Mouse (Mus musculus) CH12.LX (cell line): ENCODE data around the gene Gmpr2. TPM values are rescaled to one million over a fixed set of nuclear protein-coding genes. Genes with fewer than 3 reads are reported as not detected.

Source experiments
- DNase-seq: peaks from one replicate; pipeline ENCODE4 v3.0.0-alpha.2; 2013; ENCODE audit errors: extremely low read depth
- H3K27ac ChIP-seq: 2 replicates; pipeline ENCODE4 v1.5.1; 2012; ENCODE audit warnings: low read depth, mild to moderate bottlenecking, control low read depth, moderate library complexity; ENCODE audit not compliant: insufficient read depth
- H3K27me3 ChIP-seq: replicated peaks from 2 replicates; pipeline ENCODE3; 2012; ENCODE audit warnings: inconsistent platforms
- H3K36me3 ChIP-seq, 2 experiments: replicated peaks in 1 of 2; 2 replicates each; pipeline versions ENCODE3 to v1.6.1; 2012; ENCODE audit warnings: inconsistent platforms in 1 of 2, low read length in 1 of 2, mild to moderate bottlenecking in 1 of 2, mixed read lengths in 1 of 2, moderate library complexity in 1 of 2; ENCODE audit not compliant: control insufficient read depth in 1 of 2, insufficient read depth in 1 of 2
- H3K4me1 ChIP-seq, 2 experiments: 2 replicates each; pipeline ENCODE4 v1.6.1; 2012; ENCODE audit warnings: inconsistent platforms in 1 of 2, moderate library complexity in 1 of 2; ENCODE audit not compliant: insufficient read depth in 2 of 2, control insufficient read depth in 1 of 2
- H3K4me2 ChIP-seq: 2 replicates; pipeline ENCODE4 v1.6.1; 2012; ENCODE audit warnings: low read depth, mild to moderate bottlenecking, control low read depth; ENCODE audit not compliant: poor library complexity, insufficient read depth, severe bottlenecking
- H3K4me3 ChIP-seq, 3 experiments: fragments of 150-350 bp in 1 of 3; sonication (generic) in 1 of 3; replicated peaks in 1 of 3; 2 replicates each; pipeline versions ENCODE3 to v1.5.1; 2011 to 2012; ENCODE audit warnings: low read depth in 2 of 3, low read length in 2 of 3, mild to moderate bottlenecking in 2 of 3, moderate library complexity in 2 of 3, control low read depth in 1 of 3, improper control_type of control experiment in 1 of 3, inconsistent platforms in 1 of 3, mixed read lengths in 1 of 3; ENCODE audit not compliant: poor library complexity in 1 of 3
- H3K79me2 ChIP-seq: replicated peaks from 2 replicates; pipeline ENCODE4 v1.6.1; 2012; ENCODE audit warnings: mild to moderate bottlenecking, moderate library complexity; ENCODE audit not compliant: control insufficient read depth, poor library complexity, insufficient read depth, severe bottlenecking; ENCODE audit errors: extremely low read depth
- H3K9ac ChIP-seq: 2 replicates; pipeline ENCODE4 v1.6.1; 2012; ENCODE audit warnings: low read depth, mild to moderate bottlenecking, control low read depth, moderate library complexity; ENCODE audit not compliant: insufficient read depth
- H3K9me3 ChIP-seq: replicated peaks from 2 replicates; pipeline ENCODE3; 2012; ENCODE audit warnings: low read length, inconsistent platforms, mixed read lengths
- CHD1 ChIP-seq: IDR thresholded peaks from 2 replicates; pipeline ENCODE4 v1.6.1; 2012; ENCODE audit warnings: low read depth, low read length, improper control_type of control experiment, inconsistent platforms
- CTCF ChIP-seq, 2 experiments: IDR thresholded peaks in 1 of 2; conservative IDR thresholded peaks in 1 of 2; 2 replicates each; pipeline ENCODE4 v1.5.1; 2011 to 2012; ENCODE audit warnings: low read depth in 2 of 2, low read length in 2 of 2, improper control_type of control experiment in 1 of 2, inconsistent platforms in 1 of 2, mild to moderate bottlenecking in 1 of 2, moderate library complexity in 1 of 2
- ELF1 ChIP-seq: IDR thresholded peaks from 2 replicates; pipeline ENCODE4 v1.6.1; 2014; ENCODE audit warnings: low read depth, mild to moderate bottlenecking, inconsistent platforms, low read length, improper control_type of control experiment
- EP300 ChIP-seq: IDR thresholded peaks from 2 replicates; pipeline ENCODE4 v1.6.1; 2011; ENCODE audit warnings: low read length, improper control_type of control experiment
- ETS1 ChIP-seq: conservative IDR thresholded peaks from 2 replicates; pipeline ENCODE4 v1.6.1; 2012; ENCODE audit warnings: low read depth, mild to moderate bottlenecking, inconsistent platforms, low read length, improper control_type of control experiment, moderate library complexity
- GABPA ChIP-seq: IDR thresholded peaks from 2 replicates; pipeline ENCODE4 v1.6.1; 2012; ENCODE audit warnings: low read depth, low read length, improper control_type of control experiment, inconsistent platforms; ENCODE audit not compliant: insufficient replicate concordance
- HCFC1 ChIP-seq: IDR thresholded peaks from 2 replicates; pipeline ENCODE4 v1.6.1; 2012; ENCODE audit warnings: low read depth, mild to moderate bottlenecking, inconsistent platforms, low read length, improper control_type of control experiment
- JUN ChIP-seq: IDR thresholded peaks from 2 replicates; pipeline ENCODE4 v1.6.1; 2011; ENCODE audit warnings: low read depth, mild to moderate bottlenecking, low read length, improper control_type of control experiment, moderate library complexity; ENCODE audit not compliant: insufficient read depth
- JUND ChIP-seq: conservative IDR thresholded peaks from 2 replicates; pipeline ENCODE4 v1.6.1; 2011; ENCODE audit warnings: low read depth, low read length, improper control_type of control experiment
- KAT2A ChIP-seq: IDR thresholded peaks from 2 replicates; pipeline ENCODE4 v1.6.1; 2012; ENCODE audit warnings: low read length, improper control_type of control experiment, inconsistent platforms; ENCODE audit not compliant: insufficient replicate concordance
- MAFK ChIP-seq: IDR thresholded peaks from 2 replicates; pipeline ENCODE4 v1.6.1; 2011; ENCODE audit warnings: low read length, improper control_type of control experiment; ENCODE audit not compliant: insufficient replicate concordance
- MAZ ChIP-seq: IDR thresholded peaks from 2 replicates; pipeline ENCODE4 v1.6.1; 2012; ENCODE audit warnings: low read depth, mild to moderate bottlenecking, inconsistent platforms, low read length, improper control_type of control experiment, moderate library complexity
- MEF2A ChIP-seq: IDR thresholded peaks from 2 replicates; pipeline ENCODE4 v1.6.1; 2014; ENCODE audit warnings: low read depth, mild to moderate bottlenecking, inconsistent platforms, low read length, improper control_type of control experiment, borderline replicate concordance
- MYC ChIP-seq: IDR thresholded peaks from 2 replicates; pipeline ENCODE4 v1.6.1; 2011; ENCODE audit warnings: low read depth, mild to moderate bottlenecking, improper control_type of control experiment, low read length
- NRF1 ChIP-seq: IDR thresholded peaks from 2 replicates; pipeline ENCODE4 v1.6.1; 2014; ENCODE audit warnings: low read depth, mild to moderate bottlenecking, inconsistent platforms, low read length, improper control_type of control experiment, moderate library complexity
- PAX5 ChIP-seq: IDR thresholded peaks from 2 replicates; pipeline ENCODE4 v1.6.1; 2012; ENCODE audit warnings: low read length, inconsistent platforms, mixed read lengths
- POLR2A ChIP-seq: IDR thresholded peaks from 2 replicates; pipeline ENCODE4 v1.6.1; 2011; ENCODE audit warnings: low read depth, mild to moderate bottlenecking, improper control_type of control experiment, low read length
- RAD21 ChIP-seq: IDR thresholded peaks from 2 replicates; pipeline ENCODE4 v1.6.1; 2011; ENCODE audit warnings: low read depth, mild to moderate bottlenecking, low read length, improper control_type of control experiment, moderate library complexity
- RCOR1 ChIP-seq: conservative IDR thresholded peaks from 2 replicates; pipeline ENCODE4 v1.6.1; 2012; ENCODE audit warnings: low read depth, mild to moderate bottlenecking, inconsistent platforms, low read length, improper control_type of control experiment
- SIN3A ChIP-seq: IDR thresholded peaks from 2 replicates; pipeline ENCODE4 v1.6.1; 2012; ENCODE audit warnings: low read length, improper control_type of control experiment, inconsistent platforms
- SMC3 ChIP-seq: IDR thresholded peaks from 2 replicates; pipeline ENCODE4 v1.6.1; 2011; ENCODE audit warnings: low read depth, low read length, improper control_type of control experiment
- TBP ChIP-seq: conservative IDR thresholded peaks from 2 replicates; pipeline ENCODE4 v1.6.1; 2011; ENCODE audit warnings: low read depth, low read length, improper control_type of control experiment
- TCF12 ChIP-seq: IDR thresholded peaks from 2 replicates; pipeline ENCODE4 v1.6.1; 2014; ENCODE audit warnings: low read depth, mild to moderate bottlenecking, inconsistent platforms, low read length, improper control_type of control experiment
- USF1 ChIP-seq: IDR thresholded peaks from 2 replicates; pipeline ENCODE4 v1.6.1; 2014; ENCODE audit warnings: low read depth, mild to moderate bottlenecking, inconsistent platforms, low read length, improper control_type of control experiment
- ZC3H11A ChIP-seq: IDR thresholded peaks from 2 replicates; pipeline ENCODE4 v1.6.1; 2012; ENCODE audit warnings: low read depth, mild to moderate bottlenecking, inconsistent platforms, low read length, improper control_type of control experiment
- ZKSCAN1 ChIP-seq: IDR thresholded peaks from 2 replicates; pipeline ENCODE4 v1.6.1; 2012; ENCODE audit warnings: low read depth, inconsistent platforms, low read length, improper control_type of control experiment, borderline replicate concordance
- ZNF384 ChIP-seq: IDR thresholded peaks from 2 replicates; pipeline ENCODE4 v1.6.1; 2012; ENCODE audit warnings: low read depth, low read length, improper control_type of control experiment, inconsistent platforms
- dilution Hi-C: fragments of 300-500 bp; cut with MboI; formaldehyde crosslinking; loops from 2 replicates; pipeline ENCODE4 v1.14.3; 2020; ENCODE audit warnings: low sequenced_read_pairs; ENCODE audit not compliant: extremely low pct_unique_long_range_greater_than_20kb, extremely low pct_ligation_motif_present
- in situ Hi-C: fragments of 300-500 bp; cut with MboI; formaldehyde crosslinking; loops from 3 replicates; pipeline ENCODE4 v1.14.3; 2019; ENCODE audit warnings: low sequenced_read_pairs, low pct_ligation_motif_present, low pct_unique_long_range_greater_than_20kb, mixed read lengths
- polyA plus RNA-seq: library from polyadenylated mRNA; unstranded; fragments of >175 nt; gene quantifications from 2 replicates; pipeline ENCODE4 v1.2.1, GENCODE M21; 2012; ENCODE audit warnings: low read depth; ENCODE audit not compliant: insufficient read length
- total RNA-seq, 2 experiments: library from RNA; depleted of rRNA; stranded (reverse); fragments of 300-350 nt in 1 of 2; fragments of >200 nt in 1 of 2; gene quantifications; 2 replicates each; pipeline ENCODE4 v1.2.3; 2012 to 2014

The Gmpr2 gene
- total and polyA plus RNA-seq, 3 experiments = 34.7 to 51.3 (median 37.3) TPM

DNA sequence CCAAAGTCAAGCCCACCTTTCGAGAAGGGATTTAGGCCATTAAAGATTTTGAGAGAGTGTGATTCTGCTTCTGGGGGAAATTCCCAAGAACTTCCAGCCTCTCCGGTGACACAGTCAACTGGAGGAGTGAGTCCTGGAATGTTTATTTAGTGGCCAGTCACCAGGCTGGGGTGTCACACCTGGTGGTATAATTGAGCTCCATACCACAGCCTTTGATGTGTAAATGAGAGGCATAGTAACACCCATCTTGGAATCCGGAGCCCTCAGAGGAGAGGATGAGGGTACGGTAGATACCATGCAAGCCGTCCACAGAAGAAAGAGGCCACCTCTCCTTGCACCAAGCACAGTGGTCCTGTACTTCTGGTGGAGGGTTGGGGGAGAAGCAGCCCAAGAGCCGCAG lies 31.0 kb downstream of the Gmpr2 start:
- H3K4me2 ChIP-seq = no peak overlapping the region
- TF ChIP-seq POLR2A (no peak), MAZ (no peak), MAFK (no peak), CTCF (conservative IDR thresholded peaks at IDR 0.05 in 1 of 2, IDR thresholded peaks at IDR 0.05 in 1 of 2; ENCODE audit: low read depth in 2 of 2, low read length in 2 of 2) (no peak), PAX5 (no peak), SMC3 (no peak), RAD21 (no peak), ZNF384 (no peak), MYC (no peak), ELF1 (no peak), ETS1 (no peak), ZKSCAN1 (no peak), NRF1 (no peak), ZC3H11A (no peak), EP300 (no peak)
- TF ChIP-seq, all 38 proteins: peak for 0
- no peaks in the 10 kb centered on the region for H3K27me3 ChIP-seq
- H3K9me3 ChIP-seq = no peaks in the 10 kb centered on the region
- H3K27ac ChIP-seq = no peak overlapping the region
- H3K36me3 ChIP-seq = no peaks in the 10 kb centered on the region
- H3K9ac ChIP-seq = no peak overlapping the region
- H3K4me3 ChIP-seq = no peak overlapping the region
- H3K4me1 ChIP-seq = peaks cover 0 to 3% of the 10 kb centered on the region in 2 experiments; a peak in 2 of 4 replicates
- dilution Hi-C loops (no loop called here), in situ Hi-C loops (no loop called here)
- H3K79me2 ChIP-seq = no peaks in the 10 kb centered on the region
- DNase-seq = no peak

- no peak overlapping the region for H3K27ac ChIP-seq
- H3K9ac ChIP-seq = no peak overlapping the region
- peaks cover 2% of the 10 kb centered on the region for H3K27me3 ChIP-seq
- DNase-seq = no peak
- H3K36me3 ChIP-seq = no peaks in the 10 kb centered on the region
- dilution Hi-C loops = no loop called here
- no peak overlapping the region for H3K4me2 ChIP-seq
- TF ChIP-seq NRF1 = no peak
- TF ChIP-seq RAD21 = no peak
- no peak for TF ChIP-seq TBP
- TF ChIP-seq RCOR1 = no peak
- TF ChIP-seq JUND = no peak
- no peak for TF ChIP-seq KAT2A
- no peak for TF ChIP-seq SMC3
- TF ChIP-seq MEF2A = no peak
- TF ChIP-seq USF1 = no peak
- TF ChIP-seq MAFK = no peak
- TF ChIP-seq CHD1 = no peak
- no peak for TF ChIP-seq HCFC1
- TF ChIP-seq EP300 = no peak
- no peak for TF ChIP-seq SIN3A
- no peak for TF ChIP-seq GABPA
- TF ChIP-seq CTCF (conservative IDR thresholded peaks at IDR 0.05 in 1 of 2, IDR thresholded peaks at IDR 0.05 in 1 of 2; ENCODE audit: low read depth in 2 of 2, low read length in 2 of 2) = no peak
- TF ChIP-seq ZNF384 = no peak
- TF ChIP-seq ZKSCAN1 = no peak
- TF ChIP-seq JUN = no peak
- TF ChIP-seq TCF12 = no peak
- TF ChIP-seq, all 38 proteins: peak for 0
- Histone ChIP-seq H3K4me3 (no peak overlapping the region), H3K4me1 (peaks cover 0 to under 1% of the 10 kb centered on the region in 2 experiments; a peak in 2 of 4 replicates), H3K79me2 (no peaks in the 10 kb centered on the region), H3K9me3 (no peaks in the 10 kb centered on the region)
- in situ Hi-C loops = no loop called here
Observed at GRCm38 (mm10) chr14:55706051-55706600, 34.4 kb downstream of the Gmpr2 start.
